Mouse (Mus musculus) CH12.LX (cell line): ENCODE results near the gene Hpn. TPM values are rescaled to one million over a fixed set of nuclear protein-coding genes. Genes with fewer than 3 reads are reported as not detected.

Experiments used
- DNase-seq: peaks from one replicate; pipeline ENCODE4 v3.0.0-alpha.2; 2013; ENCODE audit errors: extremely low read depth
- H3K27ac ChIP-seq: 2 replicates; pipeline ENCODE4 v1.5.1; 2012; ENCODE audit warnings: low read depth, mild to moderate bottlenecking, control low read depth, moderate library complexity; ENCODE audit not compliant: insufficient read depth
- H3K27me3 ChIP-seq: replicated peaks from 2 replicates; pipeline ENCODE3; 2012; ENCODE audit warnings: inconsistent platforms
- H3K36me3 ChIP-seq, 2 experiments: replicated peaks in 1 of 2; 2 replicates each; pipeline versions ENCODE3 to v1.6.1; 2012; ENCODE audit warnings: inconsistent platforms in 1 of 2, low read length in 1 of 2, mild to moderate bottlenecking in 1 of 2, mixed read lengths in 1 of 2, moderate library complexity in 1 of 2; ENCODE audit not compliant: control insufficient read depth in 1 of 2, insufficient read depth in 1 of 2
- H3K4me1 ChIP-seq, 2 experiments: 2 replicates each; pipeline ENCODE4 v1.6.1; 2012; ENCODE audit warnings: inconsistent platforms in 1 of 2, moderate library complexity in 1 of 2; ENCODE audit not compliant: insufficient read depth in 2 of 2, control insufficient read depth in 1 of 2
- H3K4me2 ChIP-seq: 2 replicates; pipeline ENCODE4 v1.6.1; 2012; ENCODE audit warnings: low read depth, mild to moderate bottlenecking, control low read depth; ENCODE audit not compliant: poor library complexity, insufficient read depth, severe bottlenecking
- H3K4me3 ChIP-seq, 3 experiments: fragments of 150-350 bp in 1 of 3; sonication (generic) in 1 of 3; replicated peaks in 1 of 3; 2 replicates each; pipeline versions ENCODE3 to v1.5.1; 2011 to 2012; ENCODE audit warnings: low read depth in 2 of 3, low read length in 2 of 3, mild to moderate bottlenecking in 2 of 3, moderate library complexity in 2 of 3, control low read depth in 1 of 3, improper control_type of control experiment in 1 of 3, inconsistent platforms in 1 of 3, mixed read lengths in 1 of 3; ENCODE audit not compliant: poor library complexity in 1 of 3
- H3K79me2 ChIP-seq: replicated peaks from 2 replicates; pipeline ENCODE4 v1.6.1; 2012; ENCODE audit warnings: mild to moderate bottlenecking, moderate library complexity; ENCODE audit not compliant: control insufficient read depth, poor library complexity, insufficient read depth, severe bottlenecking; ENCODE audit errors: extremely low read depth
- H3K9ac ChIP-seq: 2 replicates; pipeline ENCODE4 v1.6.1; 2012; ENCODE audit warnings: low read depth, mild to moderate bottlenecking, control low read depth, moderate library complexity; ENCODE audit not compliant: insufficient read depth
- H3K9me3 ChIP-seq: replicated peaks from 2 replicates; pipeline ENCODE3; 2012; ENCODE audit warnings: low read length, inconsistent platforms, mixed read lengths
- CHD1 ChIP-seq: IDR thresholded peaks from 2 replicates; pipeline ENCODE4 v1.6.1; 2012; ENCODE audit warnings: low read depth, low read length, improper control_type of control experiment, inconsistent platforms
- E2F4 ChIP-seq: IDR thresholded peaks from 2 replicates; pipeline ENCODE4 v1.6.1; 2011; ENCODE audit warnings: low read depth, low read length, improper control_type of control experiment; ENCODE audit not compliant: insufficient replicate concordance
- ETS1 ChIP-seq: conservative IDR thresholded peaks from 2 replicates; pipeline ENCODE4 v1.6.1; 2012; ENCODE audit warnings: low read depth, mild to moderate bottlenecking, inconsistent platforms, low read length, improper control_type of control experiment, moderate library complexity
- GABPA ChIP-seq: IDR thresholded peaks from 2 replicates; pipeline ENCODE4 v1.6.1; 2012; ENCODE audit warnings: low read depth, low read length, improper control_type of control experiment, inconsistent platforms; ENCODE audit not compliant: insufficient replicate concordance
- HCFC1 ChIP-seq: IDR thresholded peaks from 2 replicates; pipeline ENCODE4 v1.6.1; 2012; ENCODE audit warnings: low read depth, mild to moderate bottlenecking, inconsistent platforms, low read length, improper control_type of control experiment
- JUN ChIP-seq: IDR thresholded peaks from 2 replicates; pipeline ENCODE4 v1.6.1; 2011; ENCODE audit warnings: low read depth, mild to moderate bottlenecking, low read length, improper control_type of control experiment, moderate library complexity; ENCODE audit not compliant: insufficient read depth
- JUND ChIP-seq: conservative IDR thresholded peaks from 2 replicates; pipeline ENCODE4 v1.6.1; 2011; ENCODE audit warnings: low read depth, low read length, improper control_type of control experiment
- KAT2A ChIP-seq: IDR thresholded peaks from 2 replicates; pipeline ENCODE4 v1.6.1; 2012; ENCODE audit warnings: low read length, improper control_type of control experiment, inconsistent platforms; ENCODE audit not compliant: insufficient replicate concordance
- MAZ ChIP-seq: IDR thresholded peaks from 2 replicates; pipeline ENCODE4 v1.6.1; 2012; ENCODE audit warnings: low read depth, mild to moderate bottlenecking, inconsistent platforms, low read length, improper control_type of control experiment, moderate library complexity
- NELFE ChIP-seq: IDR thresholded peaks from 2 replicates; pipeline ENCODE4 v1.6.1; 2011; ENCODE audit warnings: low read depth, low read length, improper control_type of control experiment
- PAX5 ChIP-seq: IDR thresholded peaks from 2 replicates; pipeline ENCODE4 v1.6.1; 2012; ENCODE audit warnings: low read length, inconsistent platforms, mixed read lengths
- SIN3A ChIP-seq: IDR thresholded peaks from 2 replicates; pipeline ENCODE4 v1.6.1; 2012; ENCODE audit warnings: low read length, improper control_type of control experiment, inconsistent platforms
- SMC3 ChIP-seq: IDR thresholded peaks from 2 replicates; pipeline ENCODE4 v1.6.1; 2011; ENCODE audit warnings: low read depth, low read length, improper control_type of control experiment
- TBP ChIP-seq: conservative IDR thresholded peaks from 2 replicates; pipeline ENCODE4 v1.6.1; 2011; ENCODE audit warnings: low read depth, low read length, improper control_type of control experiment
- UBTF ChIP-seq: IDR thresholded peaks from 2 replicates; pipeline ENCODE4 v1.6.1; 2012; ENCODE audit warnings: low read depth, mild to moderate bottlenecking, inconsistent platforms, low read length, improper control_type of control experiment, moderate library complexity
- USF1 ChIP-seq: IDR thresholded peaks from 2 replicates; pipeline ENCODE4 v1.6.1; 2014; ENCODE audit warnings: low read depth, mild to moderate bottlenecking, inconsistent platforms, low read length, improper control_type of control experiment
- ZKSCAN1 ChIP-seq: IDR thresholded peaks from 2 replicates; pipeline ENCODE4 v1.6.1; 2012; ENCODE audit warnings: low read depth, inconsistent platforms, low read length, improper control_type of control experiment, borderline replicate concordance
- ZMIZ1 ChIP-seq: IDR thresholded peaks from 2 replicates; pipeline ENCODE4 v1.6.1; 2012; ENCODE audit warnings: low read depth, mild to moderate bottlenecking, inconsistent platforms, low read length, improper control_type of control experiment
- ZNF384 ChIP-seq: IDR thresholded peaks from 2 replicates; pipeline ENCODE4 v1.6.1; 2012; ENCODE audit warnings: low read depth, low read length, improper control_type of control experiment, inconsistent platforms
- dilution Hi-C: fragments of 300-500 bp; cut with MboI; formaldehyde crosslinking; loops from 2 replicates; pipeline ENCODE4 v1.14.3; 2020; ENCODE audit warnings: low sequenced_read_pairs; ENCODE audit not compliant: extremely low pct_unique_long_range_greater_than_20kb, extremely low pct_ligation_motif_present
- in situ Hi-C: fragments of 300-500 bp; cut with MboI; formaldehyde crosslinking; loops from 3 replicates; pipeline ENCODE4 v1.14.3; 2019; ENCODE audit warnings: low sequenced_read_pairs, low pct_ligation_motif_present, low pct_unique_long_range_greater_than_20kb, mixed read lengths
- polyA plus RNA-seq: library from polyadenylated mRNA; unstranded; fragments of >175 nt; gene quantifications from 2 replicates; pipeline ENCODE4 v1.2.1, GENCODE M21; 2012; ENCODE audit warnings: low read depth; ENCODE audit not compliant: insufficient read length
- total RNA-seq, 2 experiments: library from RNA; depleted of rRNA; stranded (reverse); fragments of 300-350 nt in 1 of 2; fragments of >200 nt in 1 of 2; gene quantifications; 2 replicates each; pipeline ENCODE4 v1.2.3; 2012 to 2014

The Hpn gene
- total and polyA plus RNA-seq, 3 experiments, result 3.0 to 16.7 (median 8.7) TPM

GRCm38 (mm10) chr7:31125116-31125515 lies 10.0 kb upstream of the Hpn start:
- TF ChIP-seq USF1, result no peak
- TF ChIP-seq NELFE, result no peak
- no peak overlapping the region for H3K27ac ChIP-seq
- peaks cover 19 to 30% of the 10 kb centered on the region in 2 experiments for H3K36me3 ChIP-seq
- no peak overlapping the region for H3K4me2 ChIP-seq
- no peaks in the 10 kb centered on the region for H3K27me3 ChIP-seq
- H3K4me1 ChIP-seq, result peaks cover 4 to 16% of the 10 kb centered on the region in 2 experiments; a peak in 3 of 4 replicates
- dilution Hi-C loops (no loop called here), in situ Hi-C loops (no loop called here)
- no peak overlapping the region for H3K9ac ChIP-seq
- H3K79me2 ChIP-seq, result no peaks in the 10 kb centered on the region
- peaks cover 6% of the 10 kb centered on the region for H3K9me3 ChIP-seq
- H3K4me3 ChIP-seq, result no peak overlapping the region
- DNase-seq, result no peak

GRCm38 (mm10) chr7:31124381-31124780 lies 9.3 kb upstream of the Hpn start:
- Histone ChIP-seq H3K79me2 (no peaks in the 10 kb centered on the region), H3K4me1 (peaks cover 4 to 16% of the 10 kb centered on the region in 2 experiments; a peak in 3 of 4 replicates), H3K27me3 (no peaks in the 10 kb centered on the region), H3K4me2 (no peak overlapping the region), H3K36me3 (peaks cover 13 to 22% of the 10 kb centered on the region in 2 experiments), H3K27ac (no peak overlapping the region), H3K9ac (no peak overlapping the region), H3K4me3 (no peak overlapping the region), H3K9me3 (peaks cover 6% of the 10 kb centered on the region)
- in situ Hi-C loops (no loop called here), dilution Hi-C loops (no loop called here)
- TF ChIP-seq TBP (no peak), ZNF384 (peak; percentile 62; the same call in 1 of the 2 replicates)
- DNase-seq, result no peak

- in situ Hi-C loops, result no loop called here
- Histone ChIP-seq H3K4me2 (no peak overlapping the region), H3K4me1 (peaks cover 4 to 16% of the 10 kb centered on the region in 2 experiments; a peak in 3 of 4 replicates), H3K9me3 (peaks cover 6% of the 10 kb centered on the region), H3K27ac (no peak overlapping the region), H3K4me3 (no peak overlapping the region), H3K27me3 (no peaks in the 10 kb centered on the region), H3K36me3 (peaks cover 8 to 15% of the 10 kb centered on the region in 2 experiments), H3K79me2 (no peaks in the 10 kb centered on the region), H3K9ac (no peak overlapping the region)
- no peak for DNase-seq
- TF ChIP-seq SIN3A, result no peak
- no peak for TF ChIP-seq ZKSCAN1
- TF ChIP-seq UBTF, result no peak
- no peak for TF ChIP-seq JUN
- no peak for TF ChIP-seq HCFC1
- TF ChIP-seq JUND, result no peak
- TF ChIP-seq ZMIZ1, result no peak
- TF ChIP-seq GABPA, result no peak
- TF ChIP-seq CHD1, result no peak
- no peak for TF ChIP-seq KAT2A
- TF ChIP-seq PAX5, result no peak
- TF ChIP-seq SMC3, result no peak
- no peak for TF ChIP-seq ETS1
- TF ChIP-seq MAZ, result no peak
- TF ChIP-seq E2F4, result no peak
- dilution Hi-C loops, result no loop called here
Measured at GRCm38 (mm10) chr7:31123697-31124096, 8.6 kb upstream of the Hpn start.
